Mouse (Mus musculus): ENCODE data around the gene U2surp.

DNA sequence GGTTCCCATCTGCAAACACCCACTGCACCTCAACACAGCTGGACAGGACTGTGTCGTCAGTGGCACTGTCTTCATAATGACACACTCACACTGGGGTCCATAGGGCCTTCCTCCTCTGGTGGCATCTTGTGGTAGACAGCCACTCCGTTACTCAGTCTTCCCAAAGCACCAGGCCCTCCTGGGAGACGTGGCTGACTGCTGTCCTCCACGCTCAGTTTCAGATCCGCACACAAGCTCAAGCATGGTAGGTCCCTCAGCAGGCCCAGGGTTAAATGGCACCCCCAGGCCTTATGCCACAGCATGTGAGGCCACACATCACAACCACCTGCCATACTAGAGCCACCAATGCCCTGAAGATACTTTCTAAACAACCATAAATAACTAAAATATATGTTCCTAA, 33.4 kb downstream of the U2surp start:
- TF ChIP-seq MYOG (IDR thresholded peaks at IDR 0.05; ENCODE audit: control insufficient read depth, extremely low read depth, insufficient read length) (no peak), CTCF (IDR thresholded peaks at IDR 0.05; ENCODE audit: control insufficient read depth, insufficient read depth, insufficient read length) (no peak), USF1 (IDR thresholded peaks at IDR 0.05; ENCODE audit: low read depth) (no peak), CEBPB (IDR thresholded peaks at IDR 0.05; ENCODE audit: low read depth) (no peak)
